Mouse (Mus musculus) embryo, embryonic 10 days (tissue): Measurements from ENCODE around the gene Tk1.
"Not testable (repeated sequence)": the region's sequence is repeated elsewhere in the genome, so short reads cannot be mapped to it uniquely, and the experiment has no call there.

Source experiments
- DNase-seq: peaks from one replicate; pipeline ENCODE4 v3.0.0-alpha.2; 2015; ENCODE audit warnings: low spot score

The Tk1 gene

GRCm38 (mm10) chr11:117790703-117791440, 35.0 kb downstream of the Tk1 start:
- peak; percentile 21 for DNase-seq

- DNase-seq, result peak; percentile 83
Measured at GRCm38 (mm10) chr11:117790286-117790685, 35.6 kb downstream of the Tk1 start.

- DNase-seq, result not testable (repeated sequence)
Measured at GRCm38 (mm10) chr11:117788481-117788880, 37.4 kb downstream of the Tk1 start.

- DNase-seq, result peak; percentile 90
Measured at GRCm38 (mm10) chr11:117786294-117786693, 39.6 kb downstream of the Tk1 start.

- DNase-seq, result peak; percentile 38
Measured at GRCm38 (mm10) chr11:117783683-117784309, 42.1 kb downstream of the Tk1 start.

- peak; percentile 75 for DNase-seq
Measured at GRCm38 (mm10) chr11:117783089-117783488, 42.8 kb downstream of the Tk1 start.

- DNase-seq, result no peak
Measured at GRCm38 (mm10) chr11:117782705-117783034, 43.2 kb downstream of the Tk1 start.

- DNase-seq, result no peak
Measured at GRCm38 (mm10) chr11:117781993-117782704, 43.7 kb downstream of the Tk1 start, which contains the start of the genes Tmc8 and Tmc6. TSS of gene Tmc8 (plus strand) at chr11:117782076. TSS of gene Tmc6 (minus strand) at chr11:117782198.

GRCm38 (mm10) chr11:117781199-117781821, 44.6 kb downstream of the Tk1 start:
- DNase-seq, result no peak

- peak; percentile 93 for DNase-seq
Measured at GRCm38 (mm10) chr11:117780582-117781111, 45.2 kb downstream of the Tk1 start.

GRCm38 (mm10) chr11:117780199-117780515, 45.7 kb downstream of the Tk1 start:
- no peak for DNase-seq

GRCm38 (mm10) chr11:117779434-117780198, 46.3 kb downstream of the Tk1 start:
- peak; percentile 84 for DNase-seq

GRCm38 (mm10) chr11:117778851-117779433, 47.0 kb downstream of the Tk1 start:
- peak; percentile 42 for DNase-seq

- no peak for DNase-seq
Measured at GRCm38 (mm10) chr11:117778031-117778430, 47.9 kb downstream of the Tk1 start.

- DNase-seq, result no peak
Measured at GRCm38 (mm10) chr11:117777111-117777510, 48.8 kb downstream of the Tk1 start.

GRCm38 (mm10) chr11:117776085-117776792, 49.7 kb downstream of the Tk1 start:
- no peak for DNase-seq

GRCm38 (mm10) chr11:117775540-117775939, 50.4 kb downstream of the Tk1 start:
- DNase-seq, result no peak

GRCm38 (mm10) chr11:117774925-117775324, 51.0 kb downstream of the Tk1 start:
- no peak for DNase-seq

GRCm38 (mm10) chr11:117772352-117772751, 53.5 kb downstream of the Tk1 start:
- no peak for DNase-seq

GRCm38 (mm10) chr11:117770407-117770806, 55.5 kb downstream of the Tk1 start:
- DNase-seq, result no peak

GRCm38 (mm10) chr11:117769683-117770047, 56.2 kb downstream of the Tk1 start:
- DNase-seq, result no peak
